Mouse (Mus musculus) MEL (cell line): ENCODE measurements around the gene Csnk2a2. TPM values are rescaled to one million over a fixed set of nuclear protein-coding genes. Genes with fewer than 3 reads are reported as not detected.

ENCODE experiments used
- DNase-seq: peaks from one replicate; pipeline ENCODE4 v3.0.0; 2011; ENCODE audit warnings: low read depth, low spot score
- H3K27ac ChIP-seq: 2 replicates; pipeline ENCODE4 v1.5.1; 2012; ENCODE audit warnings: low read depth, mild to moderate bottlenecking, control low read depth, low read length, moderate library complexity; ENCODE audit not compliant: control insufficient read depth
- H3K27me3 ChIP-seq, 2 experiments: fragments of 150-350 bp in 1 of 2; sonication (generic) in 1 of 2; 2 replicates each; pipeline ENCODE4 v1.6.1; 2012; ENCODE audit warnings: low read length in 2 of 2, mild to moderate bottlenecking in 2 of 2, improper control_type of control experiment in 1 of 2, moderate library complexity in 1 of 2; ENCODE audit not compliant: insufficient read depth in 2 of 2, control insufficient read depth in 1 of 2
- H3K36me3 ChIP-seq, 2 experiments: 2 replicates each; pipeline ENCODE4 v1.6.1; 2012 to 2014; ENCODE audit warnings: low read length in 2 of 2, improper control_type of control experiment in 1 of 2, inconsistent platforms in 1 of 2, mild to moderate bottlenecking in 1 of 2; ENCODE audit not compliant: insufficient read depth in 2 of 2, control insufficient read depth in 1 of 2
- H3K4me1 ChIP-seq, 2 experiments: fragments of 150-350 bp in 1 of 2; sonication (generic) in 1 of 2; 2 replicates each; pipeline ENCODE4 v1.6.1; 2012; ENCODE audit warnings: low read length in 2 of 2, improper control_type of control experiment in 1 of 2, mild to moderate bottlenecking in 1 of 2; ENCODE audit not compliant: insufficient read depth in 2 of 2, control insufficient read depth in 1 of 2
- H3K4me3 ChIP-seq, 2 experiments: fragments of 150-350 bp in 1 of 2; sonication (generic) in 1 of 2; 2 replicates each; pipeline ENCODE4 v1.5.1; 2012; ENCODE audit warnings: low read depth in 2 of 2, low read length in 2 of 2, mild to moderate bottlenecking in 2 of 2, moderate library complexity in 2 of 2, control low read depth in 1 of 2, improper control_type of control experiment in 1 of 2; ENCODE audit not compliant: control insufficient read depth in 1 of 2, insufficient read depth in 1 of 2
- H3K79me2 ChIP-seq: 2 replicates; pipeline ENCODE4 v1.6.1; 2012; ENCODE audit warnings: mild to moderate bottlenecking, low read length, moderate library complexity; ENCODE audit not compliant: control insufficient read depth, poor library complexity, insufficient read depth
- H3K9ac ChIP-seq: 2 replicates; pipeline ENCODE4 v1.6.1; 2012; ENCODE audit warnings: low read depth, mild to moderate bottlenecking, control low read depth, low read length, moderate library complexity; ENCODE audit not compliant: control insufficient read depth, poor library complexity, severe bottlenecking
- H3K9me3 ChIP-seq: fragments of 150-350 bp; sonication (generic); replicated peaks from 2 replicates; pipeline ENCODE4 v1.6.1; 2012; ENCODE audit warnings: mild to moderate bottlenecking, low read length, improper control_type of control experiment, moderate library complexity; ENCODE audit not compliant: insufficient read depth
- CTCF ChIP-seq, 3 experiments: IDR thresholded peaks in 2 of 3; conservative IDR thresholded peaks in 1 of 3; 2 replicates each; pipeline ENCODE4 v1.5.1; 2011 to 2012; ENCODE audit warnings: low read length in 3 of 3, low read depth in 2 of 3, mild to moderate bottlenecking in 2 of 3, improper control_type of control experiment in 1 of 3, inconsistent platforms in 1 of 3, mixed read lengths in 1 of 3, moderate library complexity in 1 of 3; ENCODE audit not compliant: control insufficient read depth in 1 of 3, insufficient read depth in 1 of 3, poor library complexity in 1 of 3, severe bottlenecking in 1 of 3
- EP300 ChIP-seq, 2 experiments: IDR thresholded peaks; 2 replicates each; pipeline ENCODE4 v1.6.1; 2011; ENCODE audit warnings: improper control_type of control experiment in 2 of 2, low read length in 2 of 2, low read depth in 1 of 2, mild to moderate bottlenecking in 1 of 2
- HCFC1 ChIP-seq: IDR thresholded peaks from 2 replicates; pipeline ENCODE4 v1.6.1; 2012; ENCODE audit warnings: low read depth, mild to moderate bottlenecking, inconsistent platforms, low read length, improper control_type of control experiment, moderate library complexity
- JUND ChIP-seq: IDR thresholded peaks from 2 replicates; pipeline ENCODE4 v1.6.1; 2011; ENCODE audit warnings: low read depth, mild to moderate bottlenecking, improper control_type of control experiment, low read length
- KAT2A ChIP-seq: conservative IDR thresholded peaks from 2 replicates; pipeline ENCODE4 v1.6.1; 2012; ENCODE audit warnings: low read depth, low read length, improper control_type of control experiment, inconsistent platforms
- MAZ ChIP-seq: IDR thresholded peaks from 2 replicates; pipeline ENCODE4 v1.6.1; 2012; ENCODE audit warnings: low read depth, mild to moderate bottlenecking, inconsistent platforms, low read length, improper control_type of control experiment
- MEF2A ChIP-seq: IDR thresholded peaks from 2 replicates; pipeline ENCODE4 v1.6.1; 2014; ENCODE audit warnings: low read depth, mild to moderate bottlenecking, inconsistent platforms, low read length, improper control_type of control experiment; ENCODE audit not compliant: poor library complexity, insufficient replicate concordance, severe bottlenecking; ENCODE audit errors: extremely low read depth
- MYB ChIP-seq: IDR thresholded peaks from 2 replicates; pipeline ENCODE4 v1.6.1; 2011; ENCODE audit warnings: mild to moderate bottlenecking, low read depth, low read length, improper control_type of control experiment
- NRF1 ChIP-seq: IDR thresholded peaks from 2 replicates; pipeline ENCODE4 v1.6.1; 2014; ENCODE audit warnings: low read depth, mild to moderate bottlenecking, inconsistent platforms, low read length, improper control_type of control experiment, moderate library complexity; ENCODE audit not compliant: poor library complexity, insufficient read depth, severe bottlenecking
- POLR2AphosphoS5 ChIP-seq: IDR thresholded peaks from 2 replicates; pipeline ENCODE4 v1.6.1; 2012; ENCODE audit warnings: low read depth, borderline replicate concordance, mild to moderate bottlenecking, inconsistent platforms, low read length, moderate library complexity, mixed read lengths
- RAD21 ChIP-seq: IDR thresholded peaks from 2 replicates; pipeline ENCODE4 v1.6.1; 2011; ENCODE audit warnings: mild to moderate bottlenecking, low read depth, low read length, improper control_type of control experiment
- SIN3A ChIP-seq: IDR thresholded peaks from 2 replicates; pipeline ENCODE4 v1.6.1; 2012; ENCODE audit warnings: low read length, improper control_type of control experiment, inconsistent platforms
- SMC3 ChIP-seq: IDR thresholded peaks from 2 replicates; pipeline ENCODE4 v1.6.1; 2011; ENCODE audit warnings: low read depth, low read length, improper control_type of control experiment
- TAL1 ChIP-seq: IDR thresholded peaks from 2 replicates; pipeline ENCODE4 v1.6.1; 2012; ENCODE audit warnings: mild to moderate bottlenecking, inconsistent platforms, low read length, moderate library complexity, mixed read lengths
- TBP ChIP-seq: IDR thresholded peaks from 2 replicates; pipeline ENCODE4 v1.8.0; 2011; ENCODE audit warnings: low read depth, low read length, improper control_type of control experiment
- TCF12 ChIP-seq: IDR thresholded peaks from 2 replicates; pipeline ENCODE4 v1.6.1; 2014; ENCODE audit warnings: low read depth, mild to moderate bottlenecking, inconsistent platforms, low read length, improper control_type of control experiment, moderate library complexity
- USF1 ChIP-seq: IDR thresholded peaks from 2 replicates; pipeline ENCODE4 v1.6.1; 2014; ENCODE audit warnings: low read depth, mild to moderate bottlenecking, inconsistent platforms, low read length, improper control_type of control experiment, moderate library complexity
- ZMIZ1 ChIP-seq: IDR thresholded peaks from 2 replicates; pipeline ENCODE4 v1.6.1; 2012; ENCODE audit warnings: low read depth, mild to moderate bottlenecking, inconsistent platforms, low read length, improper control_type of control experiment, moderate library complexity
- ZNF384 ChIP-seq: IDR thresholded peaks from 2 replicates; pipeline ENCODE4 v1.6.1; 2012; ENCODE audit warnings: low read depth, mild to moderate bottlenecking, inconsistent platforms, low read length, improper control_type of control experiment
- polyA plus RNA-seq, 2 experiments: library from polyadenylated mRNA; stranded (reverse) in 1 of 2; unstranded in 1 of 2; fragments of >175 nt in 1 of 2; fragments of >200 nt in 1 of 2; gene quantifications; 2 replicates each; pipeline versions ENCODE4 v1.2.1 to v1.2.4; 2012; ENCODE audit warnings: low replicate concordance in 2 of 2, low read depth in 1 of 2; ENCODE audit not compliant: insufficient read length in 2 of 2, insufficient read depth in 1 of 2, missing spikeins in 1 of 2
- total RNA-seq: library from RNA; depleted of rRNA; stranded (reverse); fragments of 300-350 nt; gene quantifications from 2 replicates; pipeline ENCODE4 v1.2.3, GENCODE M21; 2012; rRNA removed

Csnk2a2 gene
- total and polyA plus RNA-seq, 3 experiments: 44.0 to 121 TPM; not detected in 1

DNA sequence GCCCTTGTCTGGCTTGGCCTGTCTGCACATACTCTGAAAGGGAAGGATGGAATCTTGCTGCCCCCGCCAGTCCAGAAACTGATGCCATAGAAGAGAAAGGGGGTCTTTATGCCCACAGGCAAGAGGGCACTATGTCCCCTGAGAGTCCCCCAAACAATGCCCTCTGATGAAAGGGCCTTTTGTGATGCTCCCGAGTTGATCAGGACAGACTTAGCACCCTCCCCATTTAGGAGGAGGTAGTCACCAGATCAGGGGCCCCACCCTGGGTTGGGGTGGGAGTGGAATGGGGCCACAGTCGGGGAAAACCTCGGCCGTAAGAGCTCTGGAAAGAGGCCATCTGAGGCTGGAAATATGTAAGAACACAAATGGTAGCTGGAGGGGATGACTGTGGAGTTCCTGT lies 92.6 kb downstream of the Csnk2a2 start:
- no peak for DNase-seq
- Histone ChIP-seq H3K4me1 (peaks cover 0 to 12% of the 10 kb centered on the region in 2 experiments; a peak in 1 of 4 replicates), H3K4me3 (no peak overlapping the region), H3K9me3 (no peaks in the 10 kb centered on the region), H3K27me3 (peaks cover 0 to 1% of the 10 kb centered on the region in 2 experiments; a peak in 1 of 4 replicates), H3K36me3 (peaks cover 0 to 4% of the 10 kb centered on the region in 2 experiments; a peak in 2 of 4 replicates), H3K79me2 (no peaks in the 10 kb centered on the region), H3K9ac (no peak overlapping the region), H3K27ac (no peak overlapping the region)
- TF ChIP-seq JUND: no peak
- no peak for TF ChIP-seq TCF12
- no peak for TF ChIP-seq MAZ
- no peak for TF ChIP-seq POLR2AphosphoS5
- TF ChIP-seq SMC3: no peak
- TF ChIP-seq TBP: no peak
- TF ChIP-seq ZMIZ1: no peak
- TF ChIP-seq HCFC1: no peak
- no peak for TF ChIP-seq EP300 (IDR thresholded peaks at IDR 0.05; ENCODE audit: low read depth in 1 of 2, low read length in 2 of 2)
- TF ChIP-seq MEF2A: no peak
- TF ChIP-seq KAT2A: no peak
- no peak for TF ChIP-seq MYB
- TF ChIP-seq USF1: no peak
- TF ChIP-seq TAL1: no peak
- TF ChIP-seq SIN3A: no peak
- no peak for TF ChIP-seq ZNF384
- no peak for TF ChIP-seq RAD21
- no peak for TF ChIP-seq NRF1

DNA sequence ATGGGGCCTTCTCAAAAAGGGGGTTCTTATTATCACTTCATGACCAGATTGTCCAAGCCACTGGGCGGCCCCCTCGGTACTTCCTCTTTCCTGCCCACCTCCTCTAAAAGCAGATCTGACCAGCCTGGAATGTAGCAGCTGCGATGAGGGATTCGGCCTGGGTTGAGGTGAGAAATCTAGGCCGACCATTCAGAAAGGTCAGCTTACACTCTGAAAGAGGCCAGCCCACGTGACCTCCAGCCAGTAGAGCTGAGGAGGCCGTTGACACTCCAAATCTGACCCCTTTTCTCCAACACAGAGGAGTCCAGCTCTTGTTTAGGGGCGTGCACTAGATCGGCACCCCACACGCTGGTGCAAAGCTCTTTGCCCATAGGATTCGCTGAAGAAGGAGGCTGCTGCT lies 93.1 kb downstream of the Csnk2a2 start:
- no peak overlapping the region for H3K9ac ChIP-seq
- H3K36me3 ChIP-seq: peaks cover 0 to 4% of the 10 kb centered on the region in 2 experiments; a peak in 2 of 4 replicates
- TF ChIP-seq USF1 (peak; percentile 57; the same call in 1 of the 2 replicates), CTCF (IDR thresholded peaks at IDR 0.05 in 2 of 3, conservative IDR thresholded peaks at IDR 0.05 in 1 of 3; ENCODE audit: control insufficient read depth in 1 of 3, insufficient read depth in 1 of 3, low read depth in 2 of 3, low read length in 3 of 3, poor library complexity in 1 of 3, severe bottlenecking in 1 of 3) (no peak)
- H3K27me3 ChIP-seq: peaks cover 0 to under 1% of the 10 kb centered on the region in 2 experiments; a peak in 1 of 4 replicates
- H3K27ac ChIP-seq: no peak overlapping the region
- peaks cover 0 to 12% of the 10 kb centered on the region in 2 experiments; a peak in 1 of 4 replicates for H3K4me1 ChIP-seq
- no peaks in the 10 kb centered on the region for H3K79me2 ChIP-seq
- peak; percentile 32 for DNase-seq
- H3K4me3 ChIP-seq: no peak overlapping the region
- H3K9me3 ChIP-seq: no peaks in the 10 kb centered on the region

Other genes starting within 250 kb of the Csnk2a2 start
- gene Cngb1, start 183.5 kb downstream of the Csnk2a2 start, total RNA-seq: not detected in 2 replicates
- under 1 TPM in 1 of 2 experiments, not detected in 1; 0.03 TPM for gene Cngb1, start 183.5 kb downstream of the Csnk2a2 start, polyA plus RNA-seq
- gene Tepp, start 179.5 kb downstream of the Csnk2a2 start, total RNA-seq: not detected in 2 replicates
- gene Tepp, start 179.5 kb downstream of the Csnk2a2 start, polyA plus RNA-seq: not detected
- 1.8 and 2.0 TPM in 2 replicates for gene Zfp319, start 158.1 kb downstream of the Csnk2a2 start, total RNA-seq
- 1 to 10 TPM in 1 of 2 experiments, not detected in 1; 4.8 TPM for gene Zfp319, start 158.1 kb downstream of the Csnk2a2 start, polyA plus RNA-seq
- gene Usb1, start 157.8 kb downstream of the Csnk2a2 start, total RNA-seq: 29.1 and 36.2 TPM in 2 replicates
- 10 to 100 TPM in 1 of 2 experiments, not detected in 1; 52.5 TPM for gene Usb1, start 157.8 kb downstream of the Csnk2a2 start, polyA plus RNA-seq
- not detected in 2 replicates for gene Mmp15, start 137.8 kb downstream of the Csnk2a2 start, total RNA-seq
- under 1 TPM in 1 of 2 experiments, not detected in 1; 0.01 TPM for gene Mmp15, start 137.8 kb downstream of the Csnk2a2 start, polyA plus RNA-seq
- 56.2 and 62.0 TPM in 2 replicates for gene Cfap20, start 55.2 kb downstream of the Csnk2a2 start, total RNA-seq
- 100 to 1,000 TPM in 1 of 2 experiments, 10 to 100 TPM in 1; 77.7 to 281 TPM for gene Cfap20, start 55.2 kb downstream of the Csnk2a2 start, polyA plus RNA-seq
- not detected in 2 replicates for gene Ccdc113, start 44.0 kb upstream of the Csnk2a2 start, total RNA-seq
- gene Ccdc113, start 44.0 kb upstream of the Csnk2a2 start, polyA plus RNA-seq: not detected
- gene Prss54, start 86.3 kb upstream of the Csnk2a2 start, total RNA-seq: not detected in 2 replicates
- not detected for gene Prss54, start 86.3 kb upstream of the Csnk2a2 start, polyA plus RNA-seq
- 12.1 and 14.0 TPM in 2 replicates for gene Gins3, start 143.4 kb upstream of the Csnk2a2 start, total RNA-seq
- 10 to 100 TPM in 1 of 2 experiments, not detected in 1; 14.4 TPM for gene Gins3, start 143.4 kb upstream of the Csnk2a2 start, polyA plus RNA-seq
- 0.15 TPM in 1 of 2 replicates, not detected in the other for gene Ndrg4, start 186.9 kb upstream of the Csnk2a2 start, total RNA-seq
- under 1 TPM in 1 of 2 experiments, not detected in 1; 0.28 TPM for gene Ndrg4, start 186.9 kb upstream of the Csnk2a2 start, polyA plus RNA-seq
- gene Setd6, start 225.8 kb upstream of the Csnk2a2 start, total RNA-seq: 37.8 and 42.0 TPM in 2 replicates
- gene Setd6, start 225.8 kb upstream of the Csnk2a2 start, polyA plus RNA-seq: 10 to 100 TPM in 1 of 2 experiments, not detected in 1; 78.4 TPM